Mouse (Mus musculus): ENCODE data around the gene Anks3.

The Anks3 gene

DNA sequence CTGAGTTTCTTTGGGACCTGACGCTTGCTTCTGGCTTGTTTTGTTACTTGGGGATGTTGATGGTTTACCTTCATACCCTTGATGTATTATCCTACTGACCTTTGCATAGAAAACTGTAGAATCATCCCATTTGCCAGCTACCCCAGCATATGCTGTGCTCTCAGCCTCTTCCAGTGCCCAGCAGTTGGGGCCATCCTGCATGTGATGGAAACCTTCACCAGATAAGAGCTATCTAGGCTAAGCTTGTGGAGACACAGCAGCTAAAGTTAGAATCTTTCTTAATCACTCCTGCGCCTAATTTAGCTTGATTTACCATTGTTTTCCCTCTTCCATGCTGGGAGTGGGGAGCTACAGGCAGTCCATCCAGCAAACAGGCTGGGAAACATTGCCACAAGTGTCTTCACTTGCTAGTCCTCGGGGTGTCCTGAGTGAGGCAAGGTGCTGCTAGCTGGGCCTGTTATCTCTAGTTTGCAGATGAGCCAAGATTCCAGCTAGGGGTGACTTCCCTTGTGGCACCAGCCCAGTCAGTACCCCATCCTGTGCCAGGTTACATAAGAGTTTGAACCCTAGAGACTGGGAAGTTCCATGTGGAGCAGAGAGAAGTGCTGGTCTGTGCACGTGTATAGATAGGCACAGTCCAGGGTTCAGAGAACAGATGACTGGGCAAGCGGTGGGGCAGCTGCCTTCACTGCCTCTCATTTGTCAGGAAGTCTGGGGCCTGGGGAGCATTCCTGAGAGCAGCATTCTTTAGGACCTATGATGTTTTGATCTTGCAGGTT lies 67.6 kb downstream of the Anks3 start:
- no peak for DNase-seq (ENCODE audit: low spot score)

DNA sequence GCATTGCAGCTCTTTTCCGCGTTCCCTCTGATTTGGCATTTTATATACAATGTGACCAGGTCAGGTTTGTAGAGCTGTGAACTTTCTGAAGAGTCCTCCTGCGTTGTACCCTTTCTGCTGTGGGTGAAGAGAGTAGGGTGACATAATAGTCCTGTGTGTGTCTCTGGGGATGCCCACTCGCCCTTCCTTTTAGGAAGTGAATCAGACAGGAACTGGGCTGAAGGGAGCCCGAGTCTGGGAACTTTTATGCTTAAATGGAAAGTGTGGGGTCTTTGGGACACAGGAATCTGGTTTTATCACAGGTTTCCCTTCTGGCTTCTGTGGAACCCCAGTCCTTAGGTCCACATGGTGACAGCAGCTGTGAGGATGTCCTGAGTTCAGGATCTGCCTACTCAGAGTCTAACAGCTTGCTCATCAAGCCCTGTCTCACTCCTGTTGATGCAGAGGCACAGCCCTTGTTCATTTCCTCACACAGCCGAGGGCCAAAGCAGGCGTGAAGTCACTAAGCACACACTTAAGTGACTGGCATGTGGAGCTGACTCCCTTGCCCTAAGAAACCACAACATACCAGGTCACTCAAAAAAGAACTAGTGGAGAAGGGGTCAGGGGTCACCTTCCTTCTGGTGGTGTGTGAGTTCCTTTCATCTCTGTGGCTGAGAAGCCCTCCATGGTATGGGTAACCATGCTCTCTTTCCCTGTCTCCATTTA lies 69.7 kb downstream of the Anks3 start:
- no peak for DNase-seq (ENCODE audit: low spot score)

DNA sequence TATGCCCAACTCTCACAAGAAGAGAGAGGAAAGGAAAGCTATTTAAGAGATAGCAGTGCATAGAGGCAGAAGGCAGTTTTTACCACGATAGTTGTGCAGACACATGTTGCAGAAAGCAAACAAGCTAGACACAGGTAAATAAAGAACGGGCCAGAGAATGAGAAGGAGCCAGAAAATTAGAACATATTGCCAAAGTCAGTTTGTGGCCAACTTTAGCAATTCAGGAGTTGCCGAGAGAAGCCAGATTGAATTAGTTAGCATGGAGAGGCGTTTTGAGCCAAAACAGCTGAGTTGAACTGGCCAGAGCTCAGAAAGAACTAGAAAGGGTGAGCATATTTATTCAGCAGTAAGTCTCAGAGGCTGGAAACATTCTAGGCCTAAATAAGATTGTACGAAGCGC lies 71.8 kb downstream of the Anks3 start:
- no peak for DNase-seq (ENCODE audit: low spot score)
